Mouse (Mus musculus) E14TG2a.4 (cell line): ENCODE data around the gene Hs2st1.

ENCODE experiments used
- CTCF ChIP-seq: conservative IDR thresholded peaks from 2 replicates; pipeline ENCODE4 v1.5.1; 2014; ENCODE audit warnings: low read length
- NANOG ChIP-seq: IDR thresholded peaks from 2 replicates; pipeline ENCODE4 v1.6.1; 2014; ENCODE audit warnings: borderline replicate concordance, low read length, mixed read lengths
- POU5F1 ChIP-seq: IDR thresholded peaks from 2 replicates; pipeline ENCODE4 v1.6.1; 2014; ENCODE audit warnings: low read length, borderline replicate concordance

DNA sequence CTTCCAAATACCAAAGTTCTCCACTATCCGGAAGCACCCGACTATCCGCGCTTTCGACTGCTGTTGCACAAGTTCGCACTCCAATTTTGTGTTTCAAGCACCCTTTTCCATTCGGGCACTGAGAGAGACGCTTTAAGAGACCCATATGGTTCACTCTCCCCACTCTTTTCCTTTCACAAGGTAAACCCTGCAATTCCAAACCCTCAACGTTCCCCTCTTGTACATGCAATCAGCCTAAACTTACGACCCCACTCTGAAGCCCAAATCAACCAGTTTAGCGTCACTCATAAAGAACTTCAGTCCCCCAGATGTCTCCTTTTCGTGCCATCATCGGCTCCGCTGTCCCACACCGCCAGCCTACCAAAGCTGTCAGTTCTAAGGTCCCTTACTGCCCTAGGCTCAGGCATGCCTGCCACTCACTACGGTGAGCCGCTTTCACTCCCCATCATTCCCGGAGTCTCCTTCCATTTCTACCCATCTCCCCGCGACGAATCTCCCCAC is 1.1 kb downstream of the Hs2st1 start:
- TF ChIP-seq NANOG: no peak
- no peak for TF ChIP-seq CTCF
- TF ChIP-seq POU5F1: no peak
